Mouse (Mus musculus): Measurements from ENCODE around the gene Zranb3.
A peak's percentile ranks its signal among the peaks of the same experiment; 100 is the strongest.
"Not testable (repeated sequence)": the region's sequence is repeated elsewhere in the genome, so short reads cannot be mapped to it uniquely, and the experiment has no call there.

Zranb3 gene

GRCm38 (mm10) chr1:128060655-128061344, 42.0 kb downstream of the Zranb3 start:
- no peak for DNase-seq (ENCODE audit: low read depth in 1 of 2, low spot score in 2 of 2)

GRCm38 (mm10) chr1:128058625-128059024, 44.2 kb downstream of the Zranb3 start:
- DNase-seq (ENCODE audit: low read depth in 1 of 2, low spot score in 2 of 2) = no peak

- DNase-seq (ENCODE audit: low read depth in 1 of 2, low spot score in 2 of 2) = no peak
Observed at GRCm38 (mm10) chr1:128057269-128057668, 45.6 kb downstream of the Zranb3 start.

GRCm38 (mm10) chr1:128046920-128047319, 55.9 kb downstream of the Zranb3 start:
- DNase-seq (ENCODE audit: low read depth in 1 of 2, low spot score in 2 of 2) = no peak

GRCm38 (mm10) chr1:128046455-128046854, 56.4 kb downstream of the Zranb3 start:
- no peak for DNase-seq (ENCODE audit: low read depth in 1 of 2, low spot score in 2 of 2)

GRCm38 (mm10) chr1:128044181-128044580, 58.7 kb downstream of the Zranb3 start:
- no peak for DNase-seq (ENCODE audit: low read depth in 1 of 2, low spot score in 2 of 2)

GRCm38 (mm10) chr1:128036296-128036695, 66.6 kb downstream of the Zranb3 start:
- DNase-seq (ENCODE audit: low read depth in 1 of 2, low spot score in 2 of 2) = no peak

GRCm38 (mm10) chr1:128032123-128032522, 70.7 kb downstream of the Zranb3 start:
- no peak for DNase-seq (ENCODE audit: low read depth in 1 of 2, low spot score in 2 of 2)

GRCm38 (mm10) chr1:128031524-128031923, 71.3 kb downstream of the Zranb3 start:
- no peak for DNase-seq (ENCODE audit: low read depth in 1 of 2, low spot score in 2 of 2)

GRCm38 (mm10) chr1:128024363-128025114, 78.3 kb downstream of the Zranb3 start:
- DNase-seq (ENCODE audit: low read depth in 1 of 2, low spot score in 2 of 2) = no peak

GRCm38 (mm10) chr1:128020001-128020770, 82.7 kb downstream of the Zranb3 start:
- DNase-seq (ENCODE audit: low read depth in 1 of 2, low spot score in 2 of 2) = no peak

- peak; percentile 30 to 57 for DNase-seq (ENCODE audit: low read depth in 1 of 2, low spot score in 2 of 2)
Observed at GRCm38 (mm10) chr1:128016035-128016492, 86.8 kb downstream of the Zranb3 start.

- DNase-seq (ENCODE audit: low read depth in 1 of 2, low spot score in 2 of 2) = no peak
Observed at GRCm38 (mm10) chr1:128013698-128014386, 89.0 kb downstream of the Zranb3 start.

GRCm38 (mm10) chr1:128009751-128010150, 93.1 kb downstream of the Zranb3 start:
- no peak for DNase-seq (ENCODE audit: low read depth in 1 of 2, low spot score in 2 of 2)

- not testable (repeated sequence) for DNase-seq (ENCODE audit: low read depth in 1 of 2, low spot score in 2 of 2)
Observed at GRCm38 (mm10) chr1:128006042-128006600, 96.7 kb downstream of the Zranb3 start.

GRCm38 (mm10) chr1:128004371-128004720, 98.5 kb downstream of the Zranb3 start:
- no peak for DNase-seq (ENCODE audit: low read depth in 1 of 2, low spot score in 2 of 2)

- no peak for DNase-seq (ENCODE audit: low read depth in 1 of 2, low spot score in 2 of 2)
Observed at GRCm38 (mm10) chr1:128003712-128004370, 99.0 kb downstream of the Zranb3 start.

GRCm38 (mm10) chr1:128002159-128002558, 100.7 kb downstream of the Zranb3 start:
- DNase-seq (ENCODE audit: low read depth in 1 of 2, low spot score in 2 of 2) = no peak

- DNase-seq (ENCODE audit: low read depth in 1 of 2, low spot score in 2 of 2) = not testable (repeated sequence)
Observed at GRCm38 (mm10) chr1:128000931-128001330, 101.9 kb downstream of the Zranb3 start.

- DNase-seq (ENCODE audit: low read depth in 1 of 2, low spot score in 2 of 2) = no peak
Observed at GRCm38 (mm10) chr1:127993892-127994291, 109.0 kb downstream of the Zranb3 start.

Measured in monocyte, adult 2 months (primary cell).